Mouse (Mus musculus): Measurements from ENCODE around the gene Tmem72.

Tmem72 gene

GRCm38 (mm10) chr6:116682317-116682716, 34.4 kb downstream of the Tmem72 start:
- DNase-seq (ENCODE audit: low read depth in 1 of 2, low spot score in 2 of 2), result peak; percentile 85 to 89

- peak; percentile 77 to 85 for DNase-seq (ENCODE audit: low read depth in 1 of 2, low spot score in 2 of 2)
Measured at GRCm38 (mm10) chr6:116679563-116680288, 37.0 kb downstream of the Tmem72 start.

GRCm38 (mm10) chr6:116677321-116677720, 39.4 kb downstream of the Tmem72 start:
- no peak for DNase-seq (ENCODE audit: low read depth in 1 of 2, low spot score in 2 of 2)

GRCm38 (mm10) chr6:116676355-116676913, 40.3 kb downstream of the Tmem72 start:
- DNase-seq (ENCODE audit: low read depth in 1 of 2, low spot score in 2 of 2), result no peak

DNA sequence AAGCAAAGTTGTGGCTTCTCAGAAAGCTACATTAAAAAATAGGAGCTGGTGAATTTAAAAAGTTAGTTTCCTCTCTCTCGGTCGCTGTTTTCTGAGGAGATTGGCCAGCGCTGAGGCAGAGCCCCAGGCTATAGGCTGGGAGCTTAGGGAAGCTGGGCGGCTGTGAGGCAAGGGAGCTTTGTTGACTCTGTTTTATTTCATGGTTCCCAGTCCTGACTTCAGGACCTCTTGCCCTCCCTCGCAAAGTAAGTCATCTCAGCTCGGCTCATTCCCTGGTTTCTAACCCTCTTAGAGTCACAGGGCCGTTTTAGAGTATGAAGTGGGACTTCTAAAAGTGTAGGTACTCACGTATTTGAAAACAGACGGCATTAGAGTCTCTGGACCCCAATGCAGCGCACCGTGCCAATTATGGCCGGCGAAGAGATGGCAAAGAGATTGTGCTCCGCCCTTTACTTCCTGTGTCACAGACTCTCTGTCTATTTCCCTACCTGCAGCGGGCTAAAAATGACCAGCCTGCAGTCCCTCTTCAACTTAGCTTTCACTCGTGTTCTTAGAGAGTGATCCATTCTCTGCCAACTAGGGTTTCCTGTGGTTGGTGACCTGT, 42.3 kb downstream of the Tmem72 start:
- DNase-seq (ENCODE audit: low read depth in 1 of 2, low spot score in 2 of 2), result no peak

DNA sequence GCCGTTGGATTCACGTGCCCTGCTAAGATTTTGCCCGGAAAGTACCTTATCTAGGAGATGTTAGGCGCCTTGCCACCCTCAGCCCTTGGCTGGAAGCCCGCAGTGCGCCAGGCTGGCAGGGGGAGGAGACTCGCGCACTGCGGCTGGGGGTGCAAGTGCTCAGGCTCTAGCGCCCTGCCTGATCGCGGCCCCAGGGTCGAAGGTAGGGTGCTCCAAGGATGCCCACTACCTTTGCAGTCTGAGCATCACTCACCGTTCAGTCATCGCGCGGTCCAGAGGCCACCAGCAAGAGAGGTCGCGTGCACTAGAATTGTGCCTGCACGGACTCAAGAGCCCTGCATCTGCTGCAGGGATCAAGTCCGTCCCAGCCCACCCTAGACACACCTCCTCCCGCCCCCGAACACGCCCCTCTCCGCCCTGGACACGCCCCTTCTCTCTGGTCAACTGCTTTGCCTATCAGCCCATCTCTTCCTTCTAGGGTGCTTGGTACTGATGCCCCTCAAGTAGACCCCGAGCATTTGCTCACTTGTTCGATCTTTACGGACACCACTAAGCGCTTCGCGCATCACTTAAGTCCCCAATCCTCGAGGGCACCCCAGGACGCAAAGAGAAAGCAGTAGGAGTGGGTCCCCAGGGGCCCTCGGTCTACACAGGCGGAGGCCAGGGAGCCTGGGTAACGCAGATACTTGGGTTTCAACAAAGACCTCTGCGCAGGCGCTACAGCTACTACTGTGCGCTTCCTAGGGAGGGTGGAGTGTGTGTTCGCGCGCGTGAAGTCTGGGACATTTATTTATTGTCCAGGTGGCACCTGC, 43.0 kb downstream of the Tmem72 start, which contains the start of gene Rassf4:
Gene Rassf4 (minus strand): TSS at position 482 of the 812 bp plus-strand sequence.
- DNase-seq (ENCODE audit: low read depth in 1 of 2, low spot score in 2 of 2), result peak; percentile 71 to 91

GRCm38 (mm10) chr6:116672349-116672748, 44.4 kb downstream of the Tmem72 start:
- peak in 1 of 2 experiments; percentile 52 for DNase-seq (ENCODE audit: low read depth in 1 of 2, low spot score in 2 of 2)

GRCm38 (mm10) chr6:116671768-116672167, 44.9 kb downstream of the Tmem72 start:
- DNase-seq (ENCODE audit: low read depth in 1 of 2, low spot score in 2 of 2), result no peak

GRCm38 (mm10) chr6:116671031-116671430, 45.7 kb downstream of the Tmem72 start:
- DNase-seq (ENCODE audit: low read depth in 1 of 2, low spot score in 2 of 2), result no peak

DNA sequence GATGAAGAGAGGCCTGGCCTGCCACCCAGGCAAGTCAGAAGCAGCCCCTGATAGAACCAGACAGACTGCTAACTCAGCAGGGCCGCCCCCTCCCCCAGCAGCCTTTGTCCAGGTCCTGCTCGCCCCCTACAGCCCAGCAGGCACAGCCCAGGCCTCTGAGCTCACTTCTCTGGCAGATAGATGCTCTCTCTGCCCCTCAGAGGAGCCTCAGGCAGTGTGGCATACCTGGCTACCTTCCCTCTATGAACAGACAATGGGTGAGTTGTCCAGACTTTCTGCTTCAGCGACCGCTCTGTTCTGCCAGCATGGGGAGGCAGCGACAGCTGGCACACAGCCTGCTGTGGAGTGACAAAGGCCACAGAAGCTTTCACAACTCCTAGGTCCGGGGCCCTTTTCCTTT, 46.6 kb downstream of the Tmem72 start:
- no peak for DNase-seq (ENCODE audit: low read depth in 1 of 2, low spot score in 2 of 2)

GRCm38 (mm10) chr6:116668682-116669470, 47.8 kb downstream of the Tmem72 start:
- peak in 1 of 2 experiments; percentile 44 for DNase-seq (ENCODE audit: low read depth in 1 of 2, low spot score in 2 of 2)

GRCm38 (mm10) chr6:116667382-116667781, 49.3 kb downstream of the Tmem72 start:
- no peak for DNase-seq (ENCODE audit: low read depth in 1 of 2, low spot score in 2 of 2)

GRCm38 (mm10) chr6:116666892-116667291, 49.8 kb downstream of the Tmem72 start:
- DNase-seq (ENCODE audit: low read depth in 1 of 2, low spot score in 2 of 2), result no peak

DNA sequence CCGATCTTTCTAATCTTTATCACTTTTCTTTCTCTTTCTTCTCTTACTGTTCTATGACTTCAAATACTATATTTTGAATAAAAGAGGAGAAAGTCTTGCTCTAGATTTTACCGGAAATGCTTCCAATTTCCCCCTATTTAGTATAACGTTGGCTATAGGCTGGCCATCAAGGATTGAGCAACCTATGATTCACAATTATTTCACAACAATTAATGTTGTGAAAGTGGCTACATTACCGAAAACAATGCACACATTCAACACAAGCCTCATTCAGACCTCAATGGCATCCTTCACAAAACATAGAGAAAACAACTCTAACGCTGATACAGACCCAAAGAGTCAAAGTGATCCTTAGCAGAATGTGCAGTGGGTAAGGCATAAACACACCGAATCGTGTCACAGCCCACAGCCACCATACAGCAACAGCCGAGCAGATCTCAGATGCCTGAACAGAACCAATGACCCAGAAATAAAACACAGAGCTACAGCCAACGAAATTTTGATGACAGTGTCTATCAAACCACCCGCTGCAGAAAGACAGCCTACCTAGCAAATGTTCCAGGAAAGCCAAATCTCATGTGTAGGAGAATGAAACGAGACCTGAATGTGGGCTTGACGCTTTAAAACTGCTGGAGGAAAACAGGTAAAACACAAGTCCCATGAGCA, 50.5 kb downstream of the Tmem72 start:
- DNase-seq (ENCODE audit: low read depth in 1 of 2, low spot score in 2 of 2), result no peak

DNA sequence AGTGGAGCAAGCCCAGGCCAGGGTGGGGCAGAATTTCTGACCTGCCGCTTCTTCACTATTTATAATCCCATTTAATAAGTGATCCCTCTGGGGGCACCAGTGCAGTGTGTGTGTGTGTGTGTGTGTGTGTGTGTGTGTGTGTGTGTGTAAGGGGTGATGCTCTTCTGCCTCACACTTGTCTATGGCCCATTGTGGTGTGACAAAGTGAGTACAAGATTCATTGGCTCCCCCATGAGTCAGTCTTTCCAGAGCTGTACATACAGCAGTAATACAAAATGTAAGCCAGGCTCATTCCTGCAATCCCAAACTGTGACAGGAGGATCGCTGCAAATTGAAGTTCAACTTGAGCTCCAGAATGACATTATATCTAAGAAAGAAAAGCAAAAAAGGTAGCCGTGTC, 51.9 kb downstream of the Tmem72 start:
- no peak for DNase-seq (ENCODE audit: low read depth in 1 of 2, low spot score in 2 of 2)

DNA sequence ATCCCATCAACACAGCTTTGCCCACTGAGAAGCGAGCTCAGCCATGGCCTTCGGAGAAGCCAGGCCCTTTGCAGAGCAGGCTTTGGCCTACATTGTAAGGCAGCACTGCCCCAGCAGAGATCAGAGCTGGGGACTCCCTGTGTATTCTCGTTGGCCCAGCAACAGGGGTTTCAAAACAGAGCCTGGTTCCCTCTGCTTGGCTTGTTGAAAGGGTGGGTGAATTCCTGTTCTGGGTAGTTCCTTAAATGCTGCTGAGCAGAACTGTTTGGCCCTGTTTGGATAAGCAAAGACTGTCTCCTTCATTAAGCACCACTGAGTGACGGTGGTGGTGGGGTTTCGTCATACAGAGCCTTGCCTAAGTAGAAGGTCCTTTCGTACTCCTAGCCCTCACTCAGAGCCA, 52.7 kb downstream of the Tmem72 start:
- DNase-seq (ENCODE audit: low read depth in 1 of 2, low spot score in 2 of 2), result peak; percentile 76 to 77

- no peak for DNase-seq (ENCODE audit: low read depth in 1 of 2, low spot score in 2 of 2)
Measured at GRCm38 (mm10) chr6:116663364-116663763, 53.3 kb downstream of the Tmem72 start.

GRCm38 (mm10) chr6:116653684-116654454, 62.8 kb downstream of the Tmem72 start:
- no peak for DNase-seq (ENCODE audit: low read depth in 1 of 2, low spot score in 2 of 2)

DNA sequence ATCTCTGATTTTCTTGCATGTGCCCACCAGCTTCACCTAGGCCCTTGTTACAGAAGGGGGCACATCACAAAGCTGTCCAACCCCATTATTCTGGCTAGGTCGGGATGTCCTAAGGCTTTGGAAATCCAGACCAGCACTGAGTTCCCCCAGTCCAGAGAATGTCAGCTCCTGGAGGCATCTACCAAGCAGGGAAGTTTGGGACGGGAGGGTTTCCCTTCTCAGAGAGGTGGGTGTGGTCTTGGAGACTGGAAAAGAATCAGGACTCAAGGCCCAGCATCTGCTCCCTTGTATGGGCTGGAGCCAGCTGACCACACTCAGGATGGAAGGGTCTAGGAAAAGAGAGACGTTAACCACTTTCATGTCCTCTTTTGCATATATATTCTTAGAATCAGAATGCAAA, 63.5 kb downstream of the Tmem72 start:
- DNase-seq (ENCODE audit: low read depth in 1 of 2, low spot score in 2 of 2), result no peak

Data from monocyte, adult 2 months (primary cell).